Mouse (Mus musculus): ENCODE measurements around the gene Clpx. TPM values are rescaled to one million over a fixed set of nuclear protein-coding genes. Genes with fewer than 3 reads are reported as not detected.

Gene Clpx
- polyA plus RNA-seq, 1 experiment from 2014 or later: 52.7 TPM

GRCm38 (mm10) chr9:65363684-65364083 is 69.6 kb downstream of the Clpx start:
- no peak overlapping the region for H3K4me3 ChIP-seq
- peaks cover 51% of the 10 kb centered on the region for H3K36me3 ChIP-seq
- 40% methylated on average over 9 of the region's 9 CpGs for WGBS
- no peaks in the 10 kb centered on the region for H3K27me3 ChIP-seq (ENCODE audit: low read depth, poor library complexity, severe bottlenecking)
- no peaks in the 10 kb centered on the region for H3K9me3 ChIP-seq (replicated peaks)
- DNase-seq (ENCODE audit: low spot score): no peak
- H3K4me1 ChIP-seq: no peaks in the 10 kb centered on the region
- H3K27ac ChIP-seq: no peak overlapping the region

- no peak overlapping the region for H3K27ac ChIP-seq
- H3K36me3 ChIP-seq: peaks cover 36% of the 10 kb centered on the region
- no peak overlapping the region for H3K4me3 ChIP-seq
- 91% methylated on average over 7 of the region's 7 CpGs for WGBS
- H3K4me1 ChIP-seq: no peaks in the 10 kb centered on the region
- DNase-seq (ENCODE audit: low spot score): no peak
- H3K9me3 ChIP-seq (replicated peaks): no peaks in the 10 kb centered on the region
- no peaks in the 10 kb centered on the region for H3K27me3 ChIP-seq (ENCODE audit: low read depth, poor library complexity, severe bottlenecking)
These were observed 71.7 kb downstream of the Clpx start for GRCm38 (mm10) chr9:65365721-65366120.

- DNase-seq (ENCODE audit: low spot score): no peak
- no peaks in the 10 kb centered on the region for H3K9me3 ChIP-seq (replicated peaks)
- no peak overlapping the region for H3K4me3 ChIP-seq
- WGBS: 69% methylated on average over 24 of the region's 24 CpGs
- H3K27ac ChIP-seq: no peak overlapping the region
- peaks cover 21% of the 10 kb centered on the region for H3K36me3 ChIP-seq
- no peaks in the 10 kb centered on the region for H3K27me3 ChIP-seq (ENCODE audit: low read depth, poor library complexity, severe bottlenecking)
- H3K4me1 ChIP-seq: peaks cover 8% of the 10 kb centered on the region
These were observed 77.7 kb downstream of the Clpx start for GRCm38 (mm10) chr9:65371756-65372155.

GRCm38 (mm10) chr9:65372449-65372848 is 78.4 kb downstream of the Clpx start:
- Histone ChIP-seq H3K27ac (no peak overlapping the region), H3K9me3 (replicated peaks) (no peaks in the 10 kb centered on the region), H3K4me1 (peaks cover 11% of the 10 kb centered on the region), H3K36me3 (peaks cover 28% of the 10 kb centered on the region), H3K27me3 (ENCODE audit: low read depth, poor library complexity, severe bottlenecking) (no peaks in the 10 kb centered on the region), H3K4me3 (no peak overlapping the region)
- 71% methylated on average over 4 of the region's 4 CpGs for WGBS
- DNase-seq (ENCODE audit: low spot score): no peak

GRCm38 (mm10) chr9:65374468-65375162 is 80.6 kb downstream of the Clpx start:
- 66% methylated on average over 5 of the region's 5 CpGs for WGBS
- Histone ChIP-seq H3K27ac (peak overlapping the region; percentile 56), H3K4me1 (peaks cover 11% of the 10 kb centered on the region), H3K9me3 (replicated peaks) (no peaks in the 10 kb centered on the region), H3K36me3 (peaks cover 29% of the 10 kb centered on the region), H3K4me3 (no peak overlapping the region), H3K27me3 (ENCODE audit: low read depth, poor library complexity, severe bottlenecking) (no peaks in the 10 kb centered on the region)
- DNase-seq (ENCODE audit: low spot score): no peak

GRCm38 (mm10) chr9:65375163-65375934 is 81.3 kb downstream of the Clpx start:
- H3K27me3 ChIP-seq (ENCODE audit: low read depth, poor library complexity, severe bottlenecking): no peaks in the 10 kb centered on the region
- DNase-seq (ENCODE audit: low spot score): no peak
- H3K36me3 ChIP-seq: peaks cover 29% of the 10 kb centered on the region
- no peak overlapping the region for H3K4me3 ChIP-seq
- peaks cover 11% of the 10 kb centered on the region for H3K4me1 ChIP-seq
- H3K9me3 ChIP-seq (replicated peaks): no peaks in the 10 kb centered on the region
- 83% methylated on average over 9 of the region's 9 CpGs for WGBS
- peak overlapping the region; percentile 56 for H3K27ac ChIP-seq

Other genes starting within 250 kb of the Clpx start
- gene Igdcc4, start 192.8 kb upstream of the Clpx start, polyA plus RNA-seq (2016; fragmentation: Nextera tagmentation; extraction: Ambion mirVana): 11.1 and 11.2 TPM in 2 replicates
- 230 and 420 TPM in 2 replicates for gene Igdcc3, start 153.1 kb upstream of the Clpx start, polyA plus RNA-seq (2016; fragmentation: Nextera tagmentation; extraction: Ambion mirVana)
- gene Parp16, start 98.9 kb upstream of the Clpx start, polyA plus RNA-seq (2016; fragmentation: Nextera tagmentation; extraction: Ambion mirVana): 8.7 and 9.0 TPM in 2 replicates
- gene Cilp, start 29.1 kb upstream of the Clpx start, polyA plus RNA-seq (2016; fragmentation: Nextera tagmentation; extraction: Ambion mirVana): 0.05 and 0.06 TPM in 2 replicates
- 10.4 and 11.9 TPM in 2 replicates for gene Pdcd7, start 51.8 kb downstream of the Clpx start, polyA plus RNA-seq (2016; fragmentation: Nextera tagmentation; extraction: Ambion mirVana)
- gene Ubap1l, start 66.8 kb downstream of the Clpx start, polyA plus RNA-seq (2016; fragmentation: Nextera tagmentation; extraction: Ambion mirVana): 0.30 and 0.38 TPM in 2 replicates
- gene Kbtbd13, start 97.4 kb downstream of the Clpx start, polyA plus RNA-seq (2016; fragmentation: Nextera tagmentation; extraction: Ambion mirVana): 0.83 and 1.0 TPM in 2 replicates
- gene Rasl12, start 104.2 kb downstream of the Clpx start, polyA plus RNA-seq (2016; fragmentation: Nextera tagmentation; extraction: Ambion mirVana): 5.8 and 8.2 TPM in 2 replicates
- gene Slc51b, start 128.7 kb downstream of the Clpx start, polyA plus RNA-seq (2016; fragmentation: Nextera tagmentation; extraction: Ambion mirVana): not detected in 2 replicates
- gene Mtfmt, start 141.5 kb downstream of the Clpx start, polyA plus RNA-seq (2016; fragmentation: Nextera tagmentation; extraction: Ambion mirVana): 21.4 and 22.9 TPM in 2 replicates
- gene Spg21, start 166.7 kb downstream of the Clpx start, polyA plus RNA-seq (2016; fragmentation: Nextera tagmentation; extraction: Ambion mirVana): 84.1 and 91.0 TPM in 2 replicates
- not detected in 2 replicates for gene Ankdd1a, start 225.9 kb downstream of the Clpx start, polyA plus RNA-seq (2016; fragmentation: Nextera tagmentation; extraction: Ambion mirVana)

Measured in limb, embryonic 10.5 days (tissue).